Mouse (Mus musculus) macrophage (primary cell): ENCODE data around the gene Sec31a. TPM values are rescaled to one million over a fixed set of nuclear protein-coding genes. Genes with fewer than 3 reads are reported as not detected.

Experiments
- H3K27ac ChIP-seq: fragments of 350-480 bp; formaldehyde crosslinking; 2 replicates; pipeline ENCODE4 v1.9.0; 2021
- H3K36me3 ChIP-seq: fragments of 350-480 bp; formaldehyde crosslinking; 2 replicates; pipeline ENCODE4 v1.9.0; 2021; ENCODE audit errors: inconsistent target
- H3K4me3 ChIP-seq: fragments of 350-480 bp; formaldehyde crosslinking; 2 replicates; pipeline ENCODE4 v1.9.0; 2021; ENCODE audit errors: inconsistent target
- H3K79me2 ChIP-seq: fragments of 350-480 bp; formaldehyde crosslinking; 2 replicates; pipeline ENCODE4 v1.9.0; 2021; ENCODE audit errors: inconsistent target
- WGBS: methylation state at CpG from one replicate; pipeline ENCODE4 v1.1.7; 2026; ENCODE audit warnings: inconsistent platforms; ENCODE audit not compliant: missing documents; 5-methylcytosine and 5-hydroxymethylcytosine counted together
- polyA plus RNA-seq: library from polyadenylated mRNA; stranded (reverse); fragments of 250-400 nt; gene quantifications from 3 replicates; pipeline ENCODE4 v1.2.4, GENCODE M21; 2018; ENCODE audit warnings: inconsistent platforms

The Sec31a gene
- polyA plus RNA-seq, 1 experiment from 2014 or later, result 148 TPM

DNA sequence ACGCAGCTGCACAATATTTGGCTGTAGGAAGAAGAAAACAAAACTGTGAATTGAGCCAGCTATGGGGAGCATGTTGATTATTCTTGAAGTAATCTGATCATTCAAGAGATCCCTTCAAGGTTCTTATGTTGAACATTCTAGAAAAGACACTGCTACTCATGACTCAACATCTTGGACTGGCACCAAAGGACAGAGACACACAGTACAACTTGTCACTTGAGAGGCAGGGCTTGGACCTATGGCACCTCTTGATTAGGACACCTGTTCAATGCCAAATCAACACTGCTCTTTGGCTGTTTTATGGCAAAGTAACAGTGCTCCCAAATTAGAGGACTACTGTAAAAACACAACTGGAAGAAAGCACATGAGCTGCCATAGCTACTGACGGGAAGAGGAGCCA lies 37.1 kb downstream of the Sec31a start:
- Histone ChIP-seq H3K79me2 (no peaks in the 10 kb centered on the region), H3K4me3 (no peak overlapping the region), H3K36me3 (peaks cover 92% of the 10 kb centered on the region), H3K27ac (no peak overlapping the region)
- WGBS, result 94% methylated on average over 2 of the region's 2 CpGs

DNA sequence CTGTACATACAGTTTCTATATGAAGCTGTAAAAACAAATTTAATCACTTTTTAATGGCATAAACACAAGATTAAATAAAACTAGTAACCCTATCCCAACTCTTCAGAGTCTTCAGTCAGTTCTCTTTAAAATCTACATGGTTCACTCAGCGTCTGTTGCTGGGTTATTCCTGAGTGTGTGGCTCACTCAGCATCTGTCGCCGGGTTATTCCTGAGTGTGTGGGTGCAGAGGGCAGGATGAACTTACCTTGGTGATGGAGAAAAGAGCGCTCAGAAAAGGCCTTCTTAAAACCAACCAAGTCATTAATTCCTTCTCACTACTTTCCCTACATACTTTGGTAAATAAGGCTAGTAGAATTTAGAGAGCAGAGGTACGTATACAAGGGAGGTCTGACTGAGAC lies 37.8 kb downstream of the Sec31a start:
- Histone ChIP-seq H3K27ac (no peak overlapping the region), H3K36me3 (peaks cover 90% of the 10 kb centered on the region), H3K79me2 (no peaks in the 10 kb centered on the region), H3K4me3 (no peak overlapping the region)
- WGBS, result 97% methylated on average over 5 of the region's 5 CpGs

DNA sequence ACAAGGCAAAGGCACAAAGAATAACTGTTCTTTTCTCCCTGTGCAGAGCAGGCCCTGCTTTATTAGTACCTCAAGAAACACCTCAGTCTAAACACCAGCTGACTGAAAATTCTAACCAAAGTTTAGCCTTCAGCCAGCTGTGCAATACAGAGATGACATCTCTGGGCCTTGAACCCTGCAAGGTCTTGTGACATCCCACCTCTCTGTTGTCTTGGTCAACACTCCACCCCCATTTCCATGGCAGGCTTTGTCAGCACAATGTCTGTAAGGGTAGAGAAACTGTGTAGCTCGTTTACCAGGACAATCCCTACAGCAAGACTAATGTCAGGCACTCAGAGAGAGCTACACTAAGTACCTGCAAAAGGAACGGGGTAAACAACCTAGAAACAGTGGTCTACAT lies 38.7 kb downstream of the Sec31a start:
- Histone ChIP-seq H3K4me3 (no peak overlapping the region), H3K79me2 (no peaks in the 10 kb centered on the region), H3K36me3 (peaks cover 88% of the 10 kb centered on the region), H3K27ac (no peak overlapping the region)
- 80% methylated on average over 2 of the region's 2 CpGs for WGBS

DNA sequence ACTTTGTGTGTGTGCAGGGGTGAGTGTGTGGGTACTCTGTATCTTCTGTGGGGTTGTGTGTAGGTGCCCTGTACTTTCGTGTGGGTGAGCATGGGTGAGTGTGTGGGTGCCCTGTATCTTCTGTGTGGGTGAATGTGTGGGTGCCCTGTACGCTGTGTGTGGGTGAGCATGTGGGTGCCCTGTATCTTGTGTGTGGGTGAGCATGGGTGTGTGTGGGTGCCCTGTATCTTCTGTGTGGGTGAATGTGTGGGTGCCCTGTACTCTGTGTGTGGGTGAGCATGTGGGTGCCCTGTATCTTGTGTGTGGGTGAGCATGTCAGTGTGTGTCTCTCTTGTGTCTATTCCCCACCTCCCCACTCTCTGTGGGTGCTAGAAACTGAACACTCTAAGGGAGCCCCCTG lies 41.3 kb downstream of the Sec31a start:
- Histone ChIP-seq H3K27ac (no peak overlapping the region), H3K79me2 (no peaks in the 10 kb centered on the region), H3K36me3 (peaks cover 73% of the 10 kb centered on the region), H3K4me3 (no peak overlapping the region)
- WGBS, result 100% methylated on average over 1 of the region's 2 CpGs

DNA sequence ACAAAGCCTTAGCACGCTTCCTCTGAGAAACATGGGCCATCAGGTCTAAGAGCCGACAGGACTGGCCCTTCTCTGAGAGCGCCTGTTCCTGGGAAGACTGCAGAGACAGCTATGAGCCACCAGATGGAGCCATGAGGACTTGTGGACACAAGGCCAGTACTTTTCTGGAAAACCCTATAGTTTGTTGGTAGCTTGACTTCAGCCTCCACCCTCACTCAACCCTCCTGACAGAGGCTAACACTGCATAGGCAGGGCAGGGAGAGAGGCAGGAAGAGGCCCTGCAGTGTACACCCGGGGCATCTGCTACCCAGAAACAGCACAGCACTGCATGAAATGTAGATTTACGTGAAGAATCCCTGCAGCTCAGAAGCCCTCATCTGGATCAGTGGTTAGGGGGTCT lies 42.1 kb downstream of the Sec31a start:
- H3K79me2 ChIP-seq, result no peaks in the 10 kb centered on the region
- H3K27ac ChIP-seq, result no peak overlapping the region
- no peak overlapping the region for H3K4me3 ChIP-seq
- 58% methylated on average over 5 of the region's 5 CpGs for WGBS
- H3K36me3 ChIP-seq, result peaks cover 67% of the 10 kb centered on the region

DNA sequence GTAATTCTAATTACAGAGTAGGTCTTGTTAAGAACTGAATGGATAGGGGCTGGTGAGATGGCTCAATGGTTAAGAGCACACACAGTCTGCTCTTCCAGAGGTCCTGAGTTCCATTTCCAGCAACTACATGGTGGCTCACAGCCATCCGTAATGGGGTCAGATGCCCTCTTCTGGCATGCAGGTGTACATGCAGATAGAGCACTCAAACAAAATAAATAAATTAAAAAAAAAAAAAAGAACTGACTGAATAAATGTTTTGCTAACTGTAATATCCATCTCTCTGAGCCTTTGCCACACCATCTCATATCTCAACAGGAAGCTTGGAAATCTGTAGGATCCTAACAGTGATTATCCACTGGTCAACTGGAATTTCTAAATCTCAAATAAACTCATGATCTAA lies 45.1 kb downstream of the Sec31a start:
- WGBS, result 83% methylated on average over 1 of the region's 1 CpGs
- no peak overlapping the region for H3K27ac ChIP-seq
- peaks cover 62% of the 10 kb centered on the region for H3K36me3 ChIP-seq
- H3K79me2 ChIP-seq, result no peaks in the 10 kb centered on the region
- no peak overlapping the region for H3K4me3 ChIP-seq

DNA sequence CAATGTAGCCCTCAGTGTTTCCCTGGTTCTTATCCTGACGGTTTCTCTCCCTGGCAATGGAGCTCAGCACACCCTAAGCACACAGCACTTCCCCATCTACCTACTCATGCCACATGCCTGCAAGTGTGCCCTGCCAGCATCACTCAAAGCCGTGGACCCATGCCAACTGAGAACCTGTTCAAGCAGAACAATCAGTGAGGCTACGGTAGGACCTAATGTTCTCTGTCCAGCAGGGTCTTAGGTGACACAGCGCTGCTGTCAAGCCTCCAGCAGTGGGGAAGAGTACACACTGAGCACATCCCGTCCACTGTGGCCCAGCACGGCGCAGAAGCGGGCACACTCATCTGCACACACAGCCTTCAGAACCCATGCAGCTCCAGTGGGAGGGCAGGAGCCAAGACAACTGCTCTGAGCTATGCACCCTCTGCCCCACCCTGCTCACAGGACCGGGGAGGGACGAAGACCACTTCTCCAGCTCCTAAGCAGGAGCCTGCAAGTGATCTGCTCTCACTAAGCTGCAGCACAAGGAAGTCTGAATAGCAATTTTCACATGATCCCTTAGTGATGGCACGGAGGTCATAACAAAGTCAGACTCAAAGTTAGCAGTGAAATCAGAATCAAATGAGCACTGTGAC lies 46.1 kb downstream of the Sec31a start:
- WGBS, result 90% methylated on average over 11 of the region's 11 CpGs
- peaks cover 60% of the 10 kb centered on the region for H3K36me3 ChIP-seq
- H3K4me3 ChIP-seq, result no peak overlapping the region
- no peak overlapping the region for H3K27ac ChIP-seq
- no peaks in the 10 kb centered on the region for H3K79me2 ChIP-seq

DNA sequence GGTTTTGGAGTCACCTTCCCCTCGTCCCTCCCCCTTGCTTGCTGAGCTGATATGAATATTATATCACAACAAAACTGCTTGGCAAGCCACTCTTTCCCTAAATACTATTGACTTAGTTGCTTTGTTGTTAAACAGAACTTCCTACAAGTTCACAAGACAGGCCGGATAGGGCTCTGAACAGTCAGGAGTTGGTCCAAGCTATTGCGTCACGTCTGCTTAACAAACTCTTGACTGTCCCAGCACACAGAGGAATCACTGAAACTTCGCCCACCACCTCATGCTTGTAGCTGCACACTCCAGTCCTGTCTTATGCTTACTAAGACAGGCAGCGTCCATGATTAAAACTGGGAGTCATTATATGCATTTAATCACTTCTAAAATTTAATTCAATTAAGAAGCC lies 46.9 kb downstream of the Sec31a start:
- H3K27ac ChIP-seq, result no peak overlapping the region
- no peaks in the 10 kb centered on the region for H3K79me2 ChIP-seq
- 57% methylated on average over 6 of the region's 6 CpGs for WGBS
- H3K36me3 ChIP-seq, result peaks cover 60% of the 10 kb centered on the region
- H3K4me3 ChIP-seq, result no peak overlapping the region

DNA sequence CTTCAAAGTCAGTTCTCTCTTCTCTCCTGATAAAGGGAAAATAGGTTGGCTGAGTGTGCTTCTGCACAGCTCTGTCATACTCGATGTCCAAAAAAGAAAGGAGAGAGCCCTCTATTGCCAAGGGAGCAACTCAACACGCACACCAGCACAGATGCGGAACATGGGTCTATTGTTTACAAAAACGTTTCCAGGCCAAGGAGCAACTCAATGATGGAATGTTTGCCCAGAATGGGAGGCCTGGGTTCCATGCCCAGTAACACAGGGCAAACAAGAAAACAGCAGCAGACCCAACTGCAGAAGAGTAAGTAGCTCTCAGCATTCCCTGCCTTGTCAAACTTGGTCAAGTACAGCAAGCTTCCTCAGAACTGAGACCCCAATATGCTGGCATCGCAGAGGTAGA lies 47.5 kb downstream of the Sec31a start:
- 90% methylated on average over 5 of the region's 5 CpGs for WGBS
- Histone ChIP-seq H3K4me3 (no peak overlapping the region), H3K79me2 (no peaks in the 10 kb centered on the region), H3K27ac (no peak overlapping the region), H3K36me3 (peaks cover 62% of the 10 kb centered on the region)

DNA sequence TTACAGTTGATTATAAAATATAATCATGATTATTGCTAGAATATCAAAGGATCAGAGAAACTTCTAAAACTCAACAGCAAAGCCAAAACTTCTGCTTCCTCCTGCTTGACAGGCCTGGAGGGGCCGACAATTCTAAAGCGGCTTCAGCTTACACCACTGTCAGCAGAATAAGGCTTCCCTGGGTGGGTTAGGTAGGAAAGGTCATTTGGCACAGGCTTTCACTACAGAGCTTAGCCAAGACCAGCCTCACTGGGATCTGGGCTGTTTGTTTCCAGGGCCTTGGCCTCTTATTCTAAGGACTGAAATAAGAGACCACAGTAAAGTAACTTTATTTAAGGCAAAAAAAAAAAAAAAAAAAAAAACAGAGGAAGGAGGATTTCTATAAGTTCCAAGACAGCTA lies 49.0 kb downstream of the Sec31a start:
- H3K36me3 ChIP-seq, result peaks cover 66% of the 10 kb centered on the region
- H3K79me2 ChIP-seq, result no peaks in the 10 kb centered on the region
- 100% methylated on average over 2 of the region's 2 CpGs for WGBS
- no peak overlapping the region for H3K4me3 ChIP-seq
- H3K27ac ChIP-seq, result no peak overlapping the region

DNA sequence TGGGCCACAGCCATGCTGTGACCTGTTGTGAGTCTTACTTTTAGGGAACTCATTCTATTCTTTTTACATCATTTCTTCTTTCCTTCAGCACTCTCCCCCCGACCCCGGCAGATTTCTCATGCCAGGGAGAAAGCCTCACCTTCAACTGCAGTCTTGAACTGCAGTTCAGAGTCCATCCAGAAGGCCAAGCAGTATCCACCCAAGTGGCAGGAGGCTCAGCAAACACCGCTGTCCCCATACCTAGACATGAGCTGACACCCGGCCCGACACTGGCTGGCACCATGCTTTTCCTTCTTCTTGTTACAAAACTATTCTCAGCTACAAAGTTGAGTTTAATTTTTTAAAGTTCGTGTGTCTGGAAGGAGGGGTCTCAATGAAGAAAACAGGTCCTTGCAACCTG lies 55.7 kb downstream of the Sec31a start:
- no peak overlapping the region for H3K4me3 ChIP-seq
- H3K79me2 ChIP-seq, result no peaks in the 10 kb centered on the region
- no peak overlapping the region for H3K27ac ChIP-seq
- 91% methylated on average over 6 of the region's 6 CpGs for WGBS
- H3K36me3 ChIP-seq, result peaks cover 45% of the 10 kb centered on the region

DNA sequence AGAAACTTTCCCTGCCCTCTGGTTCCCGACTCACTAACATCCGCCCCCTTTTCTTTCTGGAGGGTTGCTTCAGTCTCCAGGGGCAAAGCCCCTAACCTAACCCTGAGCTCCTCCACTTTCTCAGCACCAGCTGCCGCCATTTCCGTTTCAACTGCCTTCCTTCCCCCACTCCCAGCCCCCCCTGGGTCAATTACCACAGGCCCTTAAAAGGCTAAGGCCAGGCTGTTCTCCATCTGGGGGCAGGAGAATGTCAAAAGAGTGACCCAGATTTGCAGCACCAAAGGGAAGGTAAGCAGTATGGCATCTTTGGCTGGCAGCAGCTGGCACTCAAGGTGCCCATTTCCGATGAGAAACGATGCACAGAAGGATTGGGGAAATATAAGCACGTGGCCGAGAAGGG lies 57.7 kb downstream of the Sec31a start:
- Histone ChIP-seq H3K4me3 (no peak overlapping the region), H3K27ac (no peak overlapping the region), H3K36me3 (peaks cover 26% of the 10 kb centered on the region), H3K79me2 (no peaks in the 10 kb centered on the region)
- WGBS, result 17% methylated on average over 8 of the region's 8 CpGs

DNA sequence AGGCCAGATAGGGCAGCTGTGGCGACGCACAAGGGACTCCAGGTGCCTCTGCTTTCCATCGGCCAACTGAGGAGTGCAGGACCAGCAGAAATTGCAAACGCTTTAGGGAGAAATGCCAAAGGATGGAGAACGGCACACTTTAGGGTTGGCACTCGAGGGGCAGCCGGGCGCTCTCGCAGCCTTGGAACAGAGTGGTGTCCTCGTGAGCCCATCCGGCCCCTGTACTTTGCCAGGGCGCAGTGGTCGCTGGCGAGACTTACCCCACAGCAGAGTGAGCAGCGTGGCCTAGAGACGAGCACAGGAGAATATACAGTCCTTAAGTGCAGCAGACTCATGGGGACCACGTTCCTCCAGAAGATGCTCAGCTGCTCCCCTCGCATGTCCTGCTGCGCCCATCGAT lies 61.4 kb downstream of the Sec31a start:
- WGBS, result 96% methylated on average over 20 of the region's 20 CpGs
- no peaks in the 10 kb centered on the region for H3K36me3 ChIP-seq
- H3K4me3 ChIP-seq, result no peak overlapping the region
- no peak overlapping the region for H3K27ac ChIP-seq
- H3K79me2 ChIP-seq, result no peaks in the 10 kb centered on the region

DNA sequence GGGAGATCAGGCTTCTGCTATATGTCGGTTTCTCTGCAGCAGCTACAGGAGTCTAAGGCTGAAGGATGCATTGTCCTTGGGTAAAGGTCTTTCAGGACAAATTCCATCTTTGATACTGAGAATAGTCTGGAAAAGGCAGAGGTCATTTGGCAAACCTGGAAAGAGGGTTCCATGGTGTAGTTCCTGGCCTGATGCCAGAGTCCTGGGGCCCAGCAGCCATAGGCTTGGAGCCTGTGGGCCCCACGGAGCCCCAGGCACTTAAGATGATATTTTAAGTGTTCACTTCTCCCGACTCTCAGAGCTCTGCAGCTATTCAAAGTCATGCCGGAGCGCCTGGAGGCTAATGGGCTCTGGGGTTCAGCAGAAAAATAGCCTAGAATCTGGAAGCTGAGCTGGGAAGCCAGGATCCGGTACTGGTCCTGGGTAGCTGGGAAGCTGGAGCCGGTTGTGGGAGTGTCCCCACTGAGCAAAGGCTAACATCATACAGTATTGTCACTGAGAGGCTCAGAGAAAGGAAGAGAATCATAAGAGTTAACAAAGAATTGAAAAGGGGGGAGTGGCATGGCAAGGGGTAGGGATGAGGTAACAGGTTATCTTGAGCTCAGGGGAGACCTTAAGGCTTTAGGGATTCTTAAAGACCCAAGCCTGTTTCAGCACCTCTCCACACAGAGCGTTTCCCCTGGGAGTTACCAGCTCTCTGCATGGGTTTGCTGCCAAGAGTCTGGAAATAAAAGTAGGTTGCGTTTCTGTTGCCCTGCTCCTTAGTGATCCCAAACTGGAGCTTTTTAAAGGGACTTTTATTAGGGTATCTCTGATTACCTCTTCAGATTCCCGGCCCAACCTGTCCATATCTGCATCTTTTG lies 62.8 kb downstream of the Sec31a start:
- 91% methylated on average over 10 of the region's 10 CpGs for WGBS
- H3K36me3 ChIP-seq, result no peaks in the 10 kb centered on the region
- H3K27ac ChIP-seq, result no peak overlapping the region
- no peak overlapping the region for H3K4me3 ChIP-seq
- no peaks in the 10 kb centered on the region for H3K79me2 ChIP-seq

DNA sequence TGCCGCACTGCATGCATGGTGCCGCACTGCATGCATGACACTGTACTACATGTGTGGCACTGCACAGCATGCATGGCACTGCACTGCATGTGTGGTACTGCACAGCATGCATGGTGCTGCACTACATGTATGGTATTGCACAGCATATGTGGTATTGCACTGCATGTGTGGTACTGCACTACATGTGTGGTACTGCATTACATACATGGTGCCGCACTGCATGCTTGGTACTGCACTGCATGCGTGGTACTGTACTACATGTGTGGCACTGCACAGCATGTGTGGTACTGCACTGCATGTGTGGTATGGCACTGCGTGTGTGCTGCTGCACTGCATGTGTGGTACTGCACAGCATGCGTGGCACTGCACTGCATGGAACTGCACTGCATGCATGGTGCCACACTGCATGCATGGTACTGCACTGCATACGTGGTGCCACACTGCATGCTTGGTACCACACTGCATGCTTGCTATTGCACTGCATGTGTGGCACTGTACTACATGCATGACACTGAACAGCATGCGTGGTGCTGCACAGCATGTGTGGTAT lies 65.1 kb downstream of the Sec31a start:
- Histone ChIP-seq H3K4me3 (no peak overlapping the region), H3K27ac (no peak overlapping the region), H3K36me3 (no peaks in the 10 kb centered on the region), H3K79me2 (no peaks in the 10 kb centered on the region)
- WGBS, result 96% methylated on average over 8 of the region's 8 CpGs
